Mouse (Mus musculus) cerebellum, adult 2 months (tissue): ENCODE measurements around the gene 4933428M09Rik.

Experiments
- CTCF ChIP-seq: fragments of 200-500 bp; IDR thresholded peaks from 2 replicates; pipeline ENCODE4 v1.5.1; 2011; ENCODE audit warnings: low read depth, mild to moderate bottlenecking, control low read depth, low read length, moderate library complexity, borderline replicate concordance; ENCODE audit not compliant: insufficient read depth
- POLR2A ChIP-seq: fragments of 200-500 bp; IDR thresholded peaks from 2 replicates; pipeline ENCODE4 v1.6.1; 2011; ENCODE audit warnings: low read length, control low read depth, borderline replicate concordance; ENCODE audit not compliant: insufficient read depth

GRCm38 (mm10) chrX:139219017-139219416 lies 40.0 kb downstream of the 4933428M09Rik start:
- peak; percentile 43; the same call in 1 of the 2 replicates for TF ChIP-seq CTCF
- no peak for TF ChIP-seq POLR2A
